Mouse (Mus musculus) left cerebral cortex, adult 2 months (tissue): ENCODE data around the gene Slc1a7. TPM values are rescaled to one million over a fixed set of nuclear protein-coding genes. Genes with fewer than 3 reads are reported as not detected.

ENCODE experiments used
- DNase-seq, 2 experiments: peaks; one replicate each; pipeline ENCODE4 v3.0.0; 2021 to 2022; ENCODE audit warnings: low spot score in 2 of 2, mixed read lengths in 1 of 2; ENCODE audit errors: extremely low spot score in 1 of 2
- H3K27ac ChIP-seq: fragments of 200-600 bp; 2 replicates; pipeline ENCODE4 v1.8.1; 2022
- H3K4me3 ChIP-seq: fragments of 200-600 bp; 2 replicates; pipeline ENCODE4 v1.8.1; 2022
- CTCF ChIP-seq: fragments of 200-600 bp; IDR thresholded peaks from 2 replicates; pipeline ENCODE4 v1.8.1; 2022; ENCODE audit warnings: antibody characterized with exemption, mild to moderate bottlenecking, moderate library complexity
- intact Hi-C: fragments of 180-260 bp; cut with DNase I; formaldehyde crosslinking; loops from one replicate; pipeline ENCODE4 v1.15.1; 2025
- total RNA-seq, 2 experiments: library from RNA; stranded (reverse); gene quantifications; 2 replicates each; pipeline ENCODE4 v1.2.3; 2021

Slc1a7 gene
- total RNA-seq, 2 experiments from 2014 or later: 0.43 to 0.94 TPM

DNA sequence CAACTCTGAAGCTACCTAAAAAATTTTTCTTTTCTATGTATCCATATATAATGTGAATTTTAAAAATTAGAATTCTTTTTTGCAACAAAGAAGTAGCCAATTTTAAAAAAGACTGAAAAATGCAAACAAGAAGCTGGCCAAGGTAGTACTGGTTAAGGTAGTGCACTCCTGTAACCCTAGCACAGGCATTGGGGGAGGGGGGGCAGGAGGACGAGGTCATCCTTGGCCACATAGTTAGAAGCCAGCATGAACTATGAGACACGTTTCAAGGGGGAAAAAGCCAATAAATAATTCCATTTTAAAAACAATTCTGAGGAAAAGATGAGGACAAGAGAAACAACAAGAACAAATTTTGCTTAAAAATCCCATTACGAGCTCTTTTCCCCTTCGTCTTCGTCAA, 94.4 kb downstream of the Slc1a7 start:
- no peak for DNase-seq
- Histone ChIP-seq H3K4me3 (no peak overlapping the region), H3K27ac (no peak overlapping the region)
- TF ChIP-seq CTCF: no peak
- intact Hi-C loops: no loop called here

Other genes with a start within 250 kb of the Slc1a7 start
- 100 to 1,000 TPM in 1 of 2 experiments, 10 to 100 TPM in 1; 93.2 to 123 TPM for gene Lrp8, start 166.1 kb upstream of the Slc1a7 start, total RNA-seq
- gene Magoh, start 88.6 kb upstream of the Slc1a7 start, total RNA-seq: 10 to 100 TPM; 33.9 to 41.7 TPM
- gene 0610037L13Rik, start 78.5 kb upstream of the Slc1a7 start, total RNA-seq: 10 to 100 TPM; 56.6 to 62.9 TPM
- 1 to 10 TPM; 4.3 to 7.6 TPM for gene Cpt2, start 44.7 kb upstream of the Slc1a7 start, total RNA-seq
- gene Podn, start 128.1 kb downstream of the Slc1a7 start, total RNA-seq: 10 to 100 TPM in 1 of 2 experiments, 1 to 10 TPM in 1; 8.7 to 10.4 TPM
- 100 to 1,000 TPM in 1 of 2 experiments, 10 to 100 TPM in 1; 90.3 to 100 TPM for gene Scp2, start 176.7 kb downstream of the Slc1a7 start, total RNA-seq
- 10 to 100 TPM; 12.8 to 14.8 TPM for gene Echdc2, start 197.1 kb downstream of the Slc1a7 start, total RNA-seq
- gene Zyg11a, start 249.7 kb downstream of the Slc1a7 start, total RNA-seq: not detected